Mouse (Mus musculus) MEL (cell line): Measurements from ENCODE around the gene Sln. TPM values are rescaled to one million over a fixed set of nuclear protein-coding genes. Genes with fewer than 3 reads are reported as not detected.

ENCODE experiments used
- DNase-seq: peaks from one replicate; pipeline ENCODE4 v3.0.0; 2011; ENCODE audit warnings: low read depth, low spot score
- H3K27ac ChIP-seq: 2 replicates; pipeline ENCODE4 v1.5.1; 2012; ENCODE audit warnings: low read depth, mild to moderate bottlenecking, control low read depth, low read length, moderate library complexity; ENCODE audit not compliant: control insufficient read depth
- H3K27me3 ChIP-seq, 2 experiments: fragments of 150-350 bp in 1 of 2; sonication (generic) in 1 of 2; 2 replicates each; pipeline ENCODE4 v1.6.1; 2012; ENCODE audit warnings: low read length in 2 of 2, mild to moderate bottlenecking in 2 of 2, improper control_type of control experiment in 1 of 2, moderate library complexity in 1 of 2; ENCODE audit not compliant: insufficient read depth in 2 of 2, control insufficient read depth in 1 of 2
- H3K36me3 ChIP-seq, 2 experiments: 2 replicates each; pipeline ENCODE4 v1.6.1; 2012 to 2014; ENCODE audit warnings: low read length in 2 of 2, improper control_type of control experiment in 1 of 2, inconsistent platforms in 1 of 2, mild to moderate bottlenecking in 1 of 2; ENCODE audit not compliant: insufficient read depth in 2 of 2, control insufficient read depth in 1 of 2
- H3K4me1 ChIP-seq, 2 experiments: fragments of 150-350 bp in 1 of 2; sonication (generic) in 1 of 2; 2 replicates each; pipeline ENCODE4 v1.6.1; 2012; ENCODE audit warnings: low read length in 2 of 2, improper control_type of control experiment in 1 of 2, mild to moderate bottlenecking in 1 of 2; ENCODE audit not compliant: insufficient read depth in 2 of 2, control insufficient read depth in 1 of 2
- H3K4me3 ChIP-seq, 2 experiments: fragments of 150-350 bp in 1 of 2; sonication (generic) in 1 of 2; 2 replicates each; pipeline ENCODE4 v1.5.1; 2012; ENCODE audit warnings: low read depth in 2 of 2, low read length in 2 of 2, mild to moderate bottlenecking in 2 of 2, moderate library complexity in 2 of 2, control low read depth in 1 of 2, improper control_type of control experiment in 1 of 2; ENCODE audit not compliant: control insufficient read depth in 1 of 2, insufficient read depth in 1 of 2
- H3K79me2 ChIP-seq: 2 replicates; pipeline ENCODE4 v1.6.1; 2012; ENCODE audit warnings: mild to moderate bottlenecking, low read length, moderate library complexity; ENCODE audit not compliant: control insufficient read depth, poor library complexity, insufficient read depth
- H3K9ac ChIP-seq: 2 replicates; pipeline ENCODE4 v1.6.1; 2012; ENCODE audit warnings: low read depth, mild to moderate bottlenecking, control low read depth, low read length, moderate library complexity; ENCODE audit not compliant: control insufficient read depth, poor library complexity, severe bottlenecking
- H3K9me3 ChIP-seq: fragments of 150-350 bp; sonication (generic); replicated peaks from 2 replicates; pipeline ENCODE4 v1.6.1; 2012; ENCODE audit warnings: mild to moderate bottlenecking, low read length, improper control_type of control experiment, moderate library complexity; ENCODE audit not compliant: insufficient read depth
- BHLHE40 ChIP-seq: IDR thresholded peaks from 2 replicates; pipeline ENCODE4 v1.6.1; 2012; ENCODE audit warnings: low read depth, mild to moderate bottlenecking, inconsistent platforms, low read length, improper control_type of control experiment, borderline replicate concordance
- CTCF ChIP-seq, 3 experiments: IDR thresholded peaks in 2 of 3; conservative IDR thresholded peaks in 1 of 3; 2 replicates each; pipeline ENCODE4 v1.5.1; 2011 to 2012; ENCODE audit warnings: low read length in 3 of 3, low read depth in 2 of 3, mild to moderate bottlenecking in 2 of 3, improper control_type of control experiment in 1 of 3, inconsistent platforms in 1 of 3, mixed read lengths in 1 of 3, moderate library complexity in 1 of 3; ENCODE audit not compliant: control insufficient read depth in 1 of 3, insufficient read depth in 1 of 3, poor library complexity in 1 of 3, severe bottlenecking in 1 of 3
- ETS1 ChIP-seq: IDR thresholded peaks from 2 replicates; pipeline ENCODE4 v1.6.1; 2012; ENCODE audit warnings: low read depth, mild to moderate bottlenecking, inconsistent platforms, low read length, improper control_type of control experiment, moderate library complexity
- GATA1 ChIP-seq: IDR thresholded peaks from 2 replicates; pipeline ENCODE4 v1.6.1; 2011; ENCODE audit warnings: low read depth, low read length, improper control_type of control experiment
- HCFC1 ChIP-seq: IDR thresholded peaks from 2 replicates; pipeline ENCODE4 v1.6.1; 2012; ENCODE audit warnings: low read depth, mild to moderate bottlenecking, inconsistent platforms, low read length, improper control_type of control experiment, moderate library complexity
- KAT2A ChIP-seq: conservative IDR thresholded peaks from 2 replicates; pipeline ENCODE4 v1.6.1; 2012; ENCODE audit warnings: low read depth, low read length, improper control_type of control experiment, inconsistent platforms
- MAFK ChIP-seq: IDR thresholded peaks from 2 replicates; pipeline ENCODE4 v1.6.1; 2011; ENCODE audit warnings: low read depth, mild to moderate bottlenecking, low read length, improper control_type of control experiment, borderline replicate concordance
- MYB ChIP-seq: IDR thresholded peaks from 2 replicates; pipeline ENCODE4 v1.6.1; 2011; ENCODE audit warnings: mild to moderate bottlenecking, low read depth, low read length, improper control_type of control experiment
- NRF1 ChIP-seq: IDR thresholded peaks from 2 replicates; pipeline ENCODE4 v1.6.1; 2014; ENCODE audit warnings: low read depth, mild to moderate bottlenecking, inconsistent platforms, low read length, improper control_type of control experiment, moderate library complexity; ENCODE audit not compliant: poor library complexity, insufficient read depth, severe bottlenecking
- POLR2AphosphoS5 ChIP-seq: IDR thresholded peaks from 2 replicates; pipeline ENCODE4 v1.6.1; 2012; ENCODE audit warnings: low read depth, borderline replicate concordance, mild to moderate bottlenecking, inconsistent platforms, low read length, moderate library complexity, mixed read lengths
- TCF12 ChIP-seq: IDR thresholded peaks from 2 replicates; pipeline ENCODE4 v1.6.1; 2014; ENCODE audit warnings: low read depth, mild to moderate bottlenecking, inconsistent platforms, low read length, improper control_type of control experiment, moderate library complexity
- ZMIZ1 ChIP-seq: IDR thresholded peaks from 2 replicates; pipeline ENCODE4 v1.6.1; 2012; ENCODE audit warnings: low read depth, mild to moderate bottlenecking, inconsistent platforms, low read length, improper control_type of control experiment, moderate library complexity
- polyA plus RNA-seq, 2 experiments: library from polyadenylated mRNA; stranded (reverse) in 1 of 2; unstranded in 1 of 2; fragments of >175 nt in 1 of 2; fragments of >200 nt in 1 of 2; gene quantifications; 2 replicates each; pipeline versions ENCODE4 v1.2.1 to v1.2.4; 2012; ENCODE audit warnings: low replicate concordance in 2 of 2, low read depth in 1 of 2; ENCODE audit not compliant: insufficient read length in 2 of 2, insufficient read depth in 1 of 2, missing spikeins in 1 of 2
- total RNA-seq: library from RNA; depleted of rRNA; stranded (reverse); fragments of 300-350 nt; gene quantifications from 2 replicates; pipeline ENCODE4 v1.2.3, GENCODE M21; 2012

The Sln gene
- total and polyA plus RNA-seq, 3 experiments, result not detected

- Histone ChIP-seq H3K4me1 (no peaks in the 10 kb centered on the region), H3K27me3 (no peaks in the 10 kb centered on the region), H3K36me3 (no peaks in the 10 kb centered on the region), H3K9me3 (no peaks in the 10 kb centered on the region), H3K79me2 (no peaks in the 10 kb centered on the region), H3K9ac (no peak overlapping the region), H3K27ac (no peak overlapping the region), H3K4me3 (no peak overlapping the region)
- no peak for DNase-seq
- TF ChIP-seq TCF12 (no peak), HCFC1 (no peak), ZMIZ1 (no peak), GATA1 (no peak)
- TF ChIP-seq, all 39 proteins: peak for 0
Observed at GRCm38 (mm10) chr9:53873239-53873638, 23.3 kb downstream of the Sln start.

GRCm38 (mm10) chr9:53877423-53877822 lies 27.5 kb downstream of the Sln start:
- no peak for DNase-seq
- Histone ChIP-seq H3K4me3 (no peak overlapping the region), H3K36me3 (no peaks in the 10 kb centered on the region), H3K27me3 (no peaks in the 10 kb centered on the region), H3K79me2 (no peaks in the 10 kb centered on the region), H3K9ac (no peak overlapping the region), H3K4me1 (no peaks in the 10 kb centered on the region), H3K27ac (no peak overlapping the region), H3K9me3 (no peaks in the 10 kb centered on the region)
- no peak for TF ChIP-seq POLR2AphosphoS5
- TF ChIP-seq HCFC1, result no peak
- TF ChIP-seq MAFK, result no peak
- TF ChIP-seq MYB, result no peak
- no peak for TF ChIP-seq ETS1

GRCm38 (mm10) chr9:53883588-53884280 lies 33.8 kb downstream of the Sln start:
- no peaks in the 10 kb centered on the region for H3K36me3 ChIP-seq
- H3K9me3 ChIP-seq, result no peaks in the 10 kb centered on the region
- no peak for TF ChIP-seq BHLHE40
- TF ChIP-seq KAT2A, result no peak
- no peak for TF ChIP-seq NRF1
- TF ChIP-seq CTCF (IDR thresholded peaks at IDR 0.05 in 2 of 3, conservative IDR thresholded peaks at IDR 0.05 in 1 of 3; ENCODE audit: control insufficient read depth in 1 of 3, insufficient read depth in 1 of 3, low read depth in 2 of 3, low read length in 3 of 3, poor library complexity in 1 of 3, severe bottlenecking in 1 of 3), result no peak
- H3K27me3 ChIP-seq, result no peaks in the 10 kb centered on the region
- no peaks in the 10 kb centered on the region for H3K4me1 ChIP-seq
- no peak overlapping the region for H3K4me3 ChIP-seq
- no peaks in the 10 kb centered on the region for H3K79me2 ChIP-seq
- no peak overlapping the region for H3K27ac ChIP-seq
- DNase-seq, result no peak
- no peak overlapping the region for H3K9ac ChIP-seq
